Mouse (Mus musculus) stomach, postnatal 0 days (tissue): ENCODE measurements around the gene Syngr1. TPM values are rescaled to one million over a fixed set of nuclear protein-coding genes. Genes with fewer than 3 reads are reported as not detected.

Source experiments
- ATAC-seq: fragments of 200-750 bp; cut with Nextera tagmentation; 2 replicates; pipeline ENCODE4 v1.8.0; 2017; ENCODE audit not compliant: low FRiP score, low TSS enrichment
- DNase-seq: peaks from one replicate; pipeline ENCODE4 v3.0.0-alpha.2; 2016; ENCODE audit warnings: low spot score
- H3K27ac ChIP-seq: fragments of 300-500 bp; sonication (generic); replicated peaks from 2 replicates; pipeline ENCODE4 v1.5.1; 2014; ENCODE audit warnings: mild to moderate bottlenecking, control low read depth
- H3K27me3 ChIP-seq: fragments of 300-500 bp; sonication (generic); 2 replicates; pipeline ENCODE4 v1.6.1; 2014; ENCODE audit warnings: low read length; ENCODE audit not compliant: control insufficient read depth, insufficient read depth
- H3K36me3 ChIP-seq: fragments of 300-500 bp; sonication (generic); 2 replicates; pipeline ENCODE4 v1.6.1; 2014; ENCODE audit warnings: low read length, mixed read lengths; ENCODE audit not compliant: control insufficient read depth, insufficient read depth
- H3K4me1 ChIP-seq: fragments of 300-500 bp; sonication (generic); replicated peaks from 2 replicates; pipeline ENCODE4 v1.6.1; 2014; ENCODE audit warnings: antibody characterized with exemption; ENCODE audit not compliant: control insufficient read depth, insufficient read depth
- H3K4me2 ChIP-seq: fragments of 300-500 bp; sonication (generic); replicated peaks from 2 replicates; pipeline ENCODE4 v1.6.1; 2014; ENCODE audit warnings: low read depth, mild to moderate bottlenecking, control low read depth, moderate library complexity
- H3K4me3 ChIP-seq: fragments of 300-500 bp; sonication (generic); 2 replicates; pipeline ENCODE4 v1.5.1; 2014; ENCODE audit warnings: low read depth, low read length, control low read depth
- H3K9ac ChIP-seq: fragments of 300-500 bp; sonication (generic); 2 replicates; pipeline ENCODE4 v1.6.1; 2014; ENCODE audit warnings: mild to moderate bottlenecking, low read length, control low read depth, mixed read lengths
- H3K9me3 ChIP-seq: fragments of 300-500 bp; sonication (generic); 2 replicates; pipeline ENCODE4 v1.6.1; 2016; ENCODE audit warnings: low read length; ENCODE audit not compliant: control insufficient read depth
- CTCF ChIP-seq: IDR thresholded peaks from 2 replicates; pipeline ENCODE4 v1.5.1; 2016; ENCODE audit warnings: antibody characterized with exemption, low read depth, mild to moderate bottlenecking, moderate library complexity
- EP300 ChIP-seq: optimal IDR thresholded peaks from 2 replicates; pipeline ENCODE3; 2016; ENCODE audit warnings: antibody characterized with exemption
- WGBS: fragments of 180-500 bp; shearing (Covaris S2); extraction: QIAGEN DNeasy Blood & Tissue Kit; methylation state at CpG from one replicate; pipeline ENCODE4 v1.1.7; 2014; 5-methylcytosine and 5-hydroxymethylcytosine counted together
- polyA plus RNA-seq: library from polyadenylated mRNA; unstranded; fragments of >200 nt; fragmentation: Nextera tagmentation; extraction: Ambion mirVana; gene quantifications from 2 replicates; pipeline ENCODE4 v1.2.1, GENCODE M21; 2015

Gene Syngr1
- polyA plus RNA-seq, 1 experiment from 2014 or later = 53.7 TPM

DNA sequence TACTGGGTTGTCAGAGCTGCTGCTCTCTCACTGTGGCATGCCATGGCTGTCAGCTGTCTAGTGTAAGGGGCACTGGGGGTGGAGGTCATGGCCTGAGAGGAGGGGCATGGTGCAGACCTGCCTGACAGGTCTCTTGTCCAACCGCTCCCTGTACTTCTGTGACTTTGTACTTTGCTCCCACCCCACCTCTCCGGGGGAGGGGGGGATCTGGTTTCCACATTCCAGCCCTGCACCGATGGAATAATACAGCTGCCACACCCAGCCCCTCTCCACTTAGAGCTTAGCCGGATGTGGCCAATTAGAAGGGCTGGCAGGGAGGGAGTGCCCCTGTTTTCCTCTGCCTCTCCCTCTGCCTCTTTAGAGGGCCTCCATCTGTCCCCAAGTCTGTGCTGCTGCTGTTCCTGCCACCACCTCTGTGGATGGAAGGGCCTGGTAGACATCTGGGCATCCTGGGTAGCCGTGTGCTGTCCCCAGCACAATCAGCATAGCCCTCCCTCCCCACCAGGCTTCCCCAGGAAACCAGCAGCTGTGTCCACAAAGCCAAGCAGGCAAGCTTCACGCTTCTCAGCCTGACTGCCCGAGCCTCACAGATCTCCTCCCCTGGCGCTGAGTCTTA, 68.3 kb downstream of the Syngr1 start:
- DNase-seq (peak; percentile 93), ATAC-seq (peak; percentile 85)
- Histone ChIP-seq H3K4me1 (no peaks in the 10 kb centered on the region), H3K9ac (0 out of 2 replicates have a peak overlapping the region, but pooled peaks have one; percentile 35), H3K27me3 (no peaks in the 10 kb centered on the region), H3K27ac (peak overlapping the region; percentile 94), H3K9me3 (no peaks in the 10 kb centered on the region), H3K36me3 (peaks cover 30% of the 10 kb centered on the region), H3K4me2 (no peak overlapping the region), H3K4me3 (no peak overlapping the region)
- peak; percentile 45 for TF ChIP-seq EP300
- no peak for TF ChIP-seq CTCF
- 32% methylated on average over 8 of the region's 8 CpGs for WGBS

- DNase-seq (peak; percentile 64), ATAC-seq (peak; percentile 16; the same call in 1 of the 2 replicates)
- H3K4me3 ChIP-seq = no peak overlapping the region
- TF ChIP-seq CTCF = no peak
- no peak for TF ChIP-seq EP300
- H3K4me1 ChIP-seq = no peaks in the 10 kb centered on the region
- H3K36me3 ChIP-seq = peaks cover 27% of the 10 kb centered on the region
- H3K9me3 ChIP-seq = no peaks in the 10 kb centered on the region
- H3K27ac ChIP-seq = peak overlapping the region; percentile 94
- 0 out of 2 replicates have a peak overlapping the region, but pooled peaks have one; percentile 35 for H3K9ac ChIP-seq
- H3K4me2 ChIP-seq = no peak overlapping the region
- WGBS = 72% methylated on average over 13 of the region's 13 CpGs
- no peaks in the 10 kb centered on the region for H3K27me3 ChIP-seq
These were observed 69.1 kb downstream of the Syngr1 start for GRCm38 (mm10) chr15:80160223-80160622.

DNA sequence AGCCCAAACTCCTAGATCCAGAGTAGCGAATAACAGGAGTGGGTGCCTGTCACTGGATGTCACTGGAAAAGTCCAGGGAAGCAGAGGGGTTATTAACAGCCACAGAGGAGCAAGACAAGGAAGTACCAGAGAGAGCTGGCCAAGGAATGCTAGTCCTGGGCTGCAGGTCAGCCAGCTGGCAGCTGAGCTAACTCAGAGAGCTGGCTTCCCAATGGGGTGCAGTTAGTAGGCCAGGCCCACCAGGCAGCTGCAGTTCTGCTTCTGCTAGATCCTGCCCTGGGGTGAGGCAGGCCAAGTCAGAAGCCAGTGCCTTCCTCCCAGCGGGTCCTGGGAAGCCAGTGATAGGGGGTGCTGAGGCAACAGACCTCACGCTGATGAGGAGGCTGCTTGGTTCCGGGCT, 69.6 kb downstream of the Syngr1 start:
- H3K9ac ChIP-seq = 0 out of 2 replicates have a peak overlapping the region, but pooled peaks have one; percentile 23

GRCm38 (mm10) chr15:80161199-80161598, 70.1 kb downstream of the Syngr1 start:
- TF ChIP-seq CTCF (no peak), EP300 (no peak)
- Histone ChIP-seq H3K27me3 (no peaks in the 10 kb centered on the region), H3K36me3 (peaks cover 24% of the 10 kb centered on the region), H3K27ac (peak overlapping the region; percentile 94), H3K9me3 (no peaks in the 10 kb centered on the region), H3K9ac (0 out of 2 replicates have a peak overlapping the region, but pooled peaks have one; percentile 23), H3K4me2 (no peak overlapping the region), H3K4me1 (no peaks in the 10 kb centered on the region), H3K4me3 (no peak overlapping the region)
- DNase-seq = no peak
- no peak for ATAC-seq
- WGBS = 88% methylated on average over 3 of the region's 3 CpGs

More for the DNA sequence above, 69.6 kb downstream of the Syngr1 start:
- Histone ChIP-seq H3K9me3 (no peaks in the 10 kb centered on the region), H3K4me1 (no peaks in the 10 kb centered on the region), H3K4me3 (no peak overlapping the region), H3K27ac (peak overlapping the region; percentile 94), H3K36me3 (peaks cover 27% of the 10 kb centered on the region), H3K27me3 (no peaks in the 10 kb centered on the region), H3K4me2 (no peak overlapping the region)
- WGBS = 90% methylated on average over 4 of the region's 4 CpGs
- DNase-seq (no peak), ATAC-seq (no peak)
- no peak for TF ChIP-seq EP300
- no peak for TF ChIP-seq CTCF

DNA sequence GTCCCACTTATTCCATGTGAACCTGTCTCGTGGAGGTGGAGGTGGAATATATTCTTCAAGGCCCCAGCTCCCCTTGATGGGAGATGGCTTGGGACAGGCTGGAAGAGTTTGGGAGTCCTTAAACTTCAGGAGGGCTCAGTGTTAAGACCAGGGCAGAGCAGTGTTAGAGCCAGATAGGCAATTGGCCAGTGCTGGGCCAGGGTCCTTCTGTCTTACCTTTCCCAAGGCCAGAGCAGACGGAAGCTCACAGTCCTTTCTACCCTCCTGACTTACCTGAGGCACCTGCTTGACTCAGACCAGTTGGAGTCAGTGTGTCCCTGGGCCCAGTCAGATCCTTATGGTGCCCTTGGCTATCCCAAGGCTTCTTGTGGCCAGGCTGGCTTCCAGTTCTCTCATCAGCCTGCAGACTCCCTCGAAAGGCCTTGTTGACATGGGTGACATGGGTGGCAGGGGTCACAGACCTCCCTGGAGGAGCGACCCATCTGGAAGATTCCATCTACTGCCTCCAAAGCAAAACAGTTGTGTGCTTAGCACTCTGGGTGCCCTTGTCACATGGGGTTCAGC, 71.3 kb downstream of the Syngr1 start:
- Histone ChIP-seq H3K27ac (no peak overlapping the region), H3K4me2 (no peak overlapping the region), H3K9me3 (no peaks in the 10 kb centered on the region), H3K36me3 (peaks cover 22% of the 10 kb centered on the region), H3K4me1 (no peaks in the 10 kb centered on the region), H3K4me3 (no peak overlapping the region), H3K27me3 (no peaks in the 10 kb centered on the region), H3K9ac (no peak overlapping the region)
- WGBS = 72% methylated on average over 4 of the region's 4 CpGs
- ATAC-seq (no peak), DNase-seq (no peak)
- TF ChIP-seq EP300 = no peak
- TF ChIP-seq CTCF = no peak

DNA sequence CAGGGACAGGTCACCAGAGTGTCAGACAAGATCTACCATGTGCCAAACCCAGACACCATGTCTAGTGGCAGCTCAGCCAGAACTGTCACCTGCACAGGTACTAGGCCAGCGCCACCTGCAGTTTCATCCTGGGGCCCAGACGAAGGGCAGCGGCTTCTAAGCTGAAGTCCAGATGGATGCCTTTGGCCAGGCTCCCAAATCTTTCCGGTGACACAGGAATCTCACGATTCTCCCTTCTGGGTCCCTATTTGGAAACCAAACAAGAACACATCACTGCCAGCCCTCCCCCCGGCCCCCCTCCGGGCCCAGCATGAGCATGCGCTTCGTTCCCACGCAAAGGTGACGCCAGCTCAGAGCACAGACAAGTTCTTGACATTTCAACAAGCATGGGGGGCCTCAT, 72.1 kb downstream of the Syngr1 start:
- TF ChIP-seq CTCF (peak; percentile 25; the same call in 1 of the 2 replicates), EP300 (no peak)
- Histone ChIP-seq H3K9me3 (no peaks in the 10 kb centered on the region), H3K4me1 (no peaks in the 10 kb centered on the region), H3K9ac (no peak overlapping the region), H3K36me3 (peaks cover 16% of the 10 kb centered on the region; the same call in 1 of the 2 replicates), H3K27me3 (no peaks in the 10 kb centered on the region), H3K4me3 (no peak overlapping the region), H3K4me2 (no peak overlapping the region), H3K27ac (peak overlapping the region; percentile 46; the same call in 1 of the 2 replicates)
- 62% methylated on average over 11 of the region's 11 CpGs for WGBS
- DNase-seq (no peak), ATAC-seq (no peak)
